Mouse (Mus musculus) G1E-ER4 (cell line): ENCODE results near the gene Mrps5. TPM values are rescaled to one million over a fixed set of nuclear protein-coding genes. Genes with fewer than 3 reads are reported as not detected.

Experiments
- GATA1 ChIP-seq: IDR thresholded peaks from one replicate; pipeline ENCODE4 v1.8.0; 2012; ENCODE audit warnings: low read length, inconsistent platforms
- polyA plus RNA-seq: library from polyadenylated mRNA; stranded (reverse); fragments of >175 nt; gene quantifications from 2 replicates; pipeline ENCODE4 v1.2.3, GENCODE M21; 2012

Gene Mrps5
- polyA plus RNA-seq, 1 experiment, result 228 TPM

DNA sequence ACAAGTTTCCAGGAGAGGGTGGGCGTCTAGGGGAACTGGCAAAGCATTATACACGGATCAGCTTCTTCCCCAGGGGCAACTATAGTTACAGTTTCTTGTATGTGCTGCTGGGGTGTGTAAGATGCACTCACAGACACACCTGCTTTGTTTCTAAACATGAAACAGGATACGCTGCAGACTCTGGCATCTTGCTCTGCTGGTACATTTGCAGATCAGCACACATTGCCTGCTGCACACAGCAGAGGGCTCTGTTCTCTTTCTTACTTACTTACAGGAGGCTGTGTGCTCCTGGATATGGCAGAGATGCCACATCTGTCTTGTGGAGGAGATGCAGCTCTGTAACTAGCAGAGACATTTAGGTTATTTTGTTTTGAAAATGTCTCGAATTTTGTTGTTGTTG lies 3.8 kb downstream of the Mrps5 start:
- TF ChIP-seq GATA1, result no peak

DNA sequence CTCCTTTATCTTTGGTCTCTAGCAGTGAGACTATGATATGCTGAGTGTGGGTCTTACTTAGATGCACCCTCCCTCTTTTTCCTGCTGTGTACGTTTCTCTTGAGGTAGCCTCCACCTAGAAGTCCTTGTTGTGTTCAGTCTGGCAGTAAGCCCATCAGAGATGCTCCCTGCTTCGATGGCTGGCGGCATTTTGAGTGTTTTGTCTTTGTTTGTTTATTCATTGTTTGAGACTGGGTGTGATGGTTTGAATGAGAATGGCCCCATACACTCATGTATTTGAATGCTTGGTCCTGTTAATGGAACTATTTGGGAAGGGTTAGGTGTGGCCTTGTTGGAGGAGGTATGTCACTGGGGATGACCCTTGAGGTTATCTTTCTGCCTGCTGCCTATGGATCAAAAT lies 18.2 kb downstream of the Mrps5 start:
- TF ChIP-seq GATA1, result no peak

DNA sequence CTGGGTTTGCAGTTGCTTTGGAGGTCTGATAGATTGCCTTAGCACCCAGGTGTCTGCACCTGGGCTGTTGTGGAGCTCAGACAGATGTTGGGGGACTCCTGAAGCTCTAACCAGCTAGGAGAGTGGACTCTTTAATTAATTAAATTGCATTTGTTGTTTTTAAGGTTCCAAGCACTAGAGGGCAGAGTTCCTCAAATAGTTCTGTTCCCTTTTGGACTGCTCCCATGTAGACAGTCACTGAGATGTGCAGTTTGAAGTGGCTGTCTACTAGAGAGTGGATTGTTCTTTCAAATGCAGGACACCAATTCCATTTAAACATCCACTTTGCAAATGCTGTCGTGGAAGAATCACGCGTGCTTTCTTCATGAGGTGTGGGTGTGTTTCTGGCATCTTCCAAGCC lies 21.2 kb downstream of the Mrps5 start:
- no peak for TF ChIP-seq GATA1

DNA sequence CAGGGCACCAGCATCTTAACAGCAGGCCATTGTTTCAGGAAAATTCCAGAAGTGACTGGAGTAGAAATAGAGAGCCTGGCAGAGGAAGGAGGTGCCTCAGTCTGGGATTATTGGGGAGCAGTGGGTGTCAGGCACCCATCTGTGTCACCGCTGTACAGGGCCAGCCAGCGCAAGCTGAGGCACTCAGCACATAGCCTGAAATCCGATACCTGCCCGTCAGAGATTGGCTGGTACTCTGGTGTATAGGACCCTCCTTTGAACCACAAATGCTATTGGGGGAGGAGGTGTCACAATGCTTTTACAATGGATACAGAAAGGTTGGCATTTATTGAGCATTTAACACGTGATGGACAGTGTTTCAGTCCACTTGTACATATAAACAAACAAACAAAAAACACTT lies 22.0 kb downstream of the Mrps5 start:
- TF ChIP-seq GATA1, result no peak

DNA sequence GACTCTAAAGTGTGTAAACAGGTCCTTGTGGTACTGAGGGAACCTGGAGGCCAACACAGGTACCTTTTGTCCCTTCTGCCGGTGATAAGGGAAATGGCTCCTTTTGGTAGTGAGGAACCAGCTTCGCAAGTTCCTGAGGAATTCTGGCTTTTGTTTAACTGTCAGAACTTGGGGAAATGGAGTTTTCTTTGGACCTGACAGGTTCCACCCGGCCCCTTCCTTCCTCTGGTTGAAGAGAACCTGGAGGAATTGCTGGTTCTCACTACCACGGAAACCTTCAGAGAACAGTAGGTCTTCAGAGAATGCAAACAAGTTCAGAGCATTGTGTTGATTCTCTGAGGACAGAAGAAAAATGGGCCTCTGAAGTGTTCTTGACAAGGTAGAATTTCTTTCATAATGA lies 24.4 kb downstream of the Mrps5 start:
- TF ChIP-seq GATA1, result no peak

DNA sequence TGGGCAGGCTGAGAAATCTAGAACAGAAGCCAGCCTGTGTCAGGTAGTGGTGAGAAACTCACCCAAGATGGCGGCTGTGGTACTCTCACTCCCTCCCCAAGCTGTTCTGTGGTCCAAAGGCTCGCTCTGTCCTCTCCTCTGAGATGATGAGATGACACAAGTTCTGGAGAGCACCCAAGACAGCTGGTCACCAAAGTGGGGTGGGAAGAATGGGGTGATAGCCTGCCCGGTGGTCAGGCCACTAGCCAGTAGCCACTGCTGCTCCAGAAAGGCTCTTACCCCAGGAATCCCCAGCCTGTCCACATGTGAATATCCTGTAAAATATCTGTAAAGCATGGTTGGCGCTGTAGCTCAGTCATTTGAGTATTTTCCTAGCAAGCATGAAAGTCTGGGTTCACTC lies 25.3 kb downstream of the Mrps5 start:
- TF ChIP-seq GATA1, result no peak

DNA sequence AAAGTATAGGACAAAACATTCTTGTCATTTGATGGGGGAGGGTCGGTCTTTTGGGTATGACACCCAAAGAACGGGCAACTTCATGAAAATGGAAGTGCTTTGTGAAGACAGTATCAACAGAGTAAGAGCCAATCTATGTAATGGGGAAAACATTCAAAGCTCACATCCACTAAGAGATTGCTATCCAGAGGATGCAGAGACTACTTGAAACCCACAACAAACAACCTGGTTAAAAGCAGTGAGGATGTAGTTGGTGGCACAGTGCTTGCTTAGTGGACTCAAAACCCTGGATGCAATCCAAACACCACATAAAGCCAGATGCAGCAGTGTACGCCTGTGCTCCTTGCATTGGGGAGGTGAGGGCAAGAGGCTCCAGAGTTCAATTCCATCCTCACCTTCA lies 32.3 kb downstream of the Mrps5 start:
- TF ChIP-seq GATA1, result no peak

DNA sequence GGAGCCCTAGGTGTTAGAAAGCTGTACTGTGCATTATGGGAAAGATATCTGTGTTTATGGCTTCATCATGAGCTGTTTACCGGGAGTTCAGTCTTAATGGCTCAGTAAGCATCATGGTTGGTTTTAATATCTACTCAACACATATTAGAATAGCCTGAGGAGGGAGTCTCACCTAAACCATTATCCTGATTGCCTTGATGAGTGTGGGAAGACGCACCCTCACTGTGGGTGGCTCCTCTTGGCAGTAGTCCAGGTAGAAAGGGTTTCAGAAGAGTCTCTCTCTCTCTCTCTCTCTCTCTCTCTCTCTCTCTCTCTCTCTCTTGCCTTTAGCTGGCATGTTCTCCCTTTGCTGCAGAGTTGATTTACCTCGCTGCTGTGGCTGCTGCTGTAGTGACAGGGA lies 35.0 kb downstream of the Mrps5 start:
- no peak for TF ChIP-seq GATA1

DNA sequence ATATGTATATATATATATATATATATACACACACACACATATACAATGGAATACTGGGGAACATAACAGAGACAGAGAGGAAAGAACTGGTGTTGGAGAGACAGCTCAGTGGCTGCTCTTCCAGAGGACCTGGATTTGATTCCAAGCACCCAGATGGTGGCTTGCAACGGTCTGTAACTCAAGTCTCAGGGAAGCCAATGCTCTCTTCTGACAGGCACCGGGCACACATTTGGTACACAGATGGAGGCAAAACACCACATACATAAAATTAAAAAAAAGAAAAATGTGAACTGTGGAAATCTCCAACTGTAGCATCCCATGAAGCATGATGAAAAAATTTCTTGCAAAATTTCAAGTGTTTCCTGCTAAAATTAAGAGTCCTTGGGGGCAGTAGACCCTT lies 37.8 kb downstream of the Mrps5 start:
- no peak for TF ChIP-seq GATA1

DNA sequence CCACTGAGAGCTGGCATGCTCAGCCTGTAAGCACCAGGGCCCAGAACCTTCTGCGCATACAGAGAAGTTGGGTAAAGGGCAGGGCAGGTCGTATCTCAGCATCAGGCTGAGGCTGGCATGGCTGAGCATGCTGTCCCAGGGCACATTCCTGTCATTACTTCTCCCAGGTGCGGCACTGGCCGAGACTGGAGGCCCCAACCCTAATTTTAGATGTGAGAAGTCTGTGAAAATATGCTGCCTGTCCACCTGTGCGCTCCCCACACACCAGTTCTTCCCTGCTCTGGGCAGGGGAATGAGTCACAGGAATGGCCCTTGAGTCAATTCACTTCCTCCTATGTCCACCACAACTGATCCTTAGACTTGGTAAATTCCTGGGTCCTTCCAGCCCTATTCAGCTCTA lies 38.6 kb downstream of the Mrps5 start:
- no peak for TF ChIP-seq GATA1

DNA sequence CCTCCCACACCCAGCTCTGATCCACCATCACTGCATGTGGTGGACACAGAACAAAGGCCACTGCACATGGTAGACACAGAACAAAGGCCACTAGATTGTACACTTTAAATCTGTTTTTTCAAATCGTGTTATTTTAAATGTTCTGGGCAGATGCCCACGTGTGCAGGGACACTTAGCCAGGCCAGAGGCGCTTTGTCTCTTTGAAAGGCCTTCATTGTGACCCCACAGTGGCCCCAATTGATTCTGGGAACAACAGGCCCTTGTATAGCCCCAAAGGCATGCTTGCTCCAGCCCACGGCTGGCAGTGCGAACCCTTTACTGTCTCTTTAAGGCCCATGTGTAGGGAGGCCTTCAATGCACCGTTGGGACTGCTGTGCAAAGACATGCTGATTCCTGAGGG lies 40.3 kb downstream of the Mrps5 start:
- no peak for TF ChIP-seq GATA1

DNA sequence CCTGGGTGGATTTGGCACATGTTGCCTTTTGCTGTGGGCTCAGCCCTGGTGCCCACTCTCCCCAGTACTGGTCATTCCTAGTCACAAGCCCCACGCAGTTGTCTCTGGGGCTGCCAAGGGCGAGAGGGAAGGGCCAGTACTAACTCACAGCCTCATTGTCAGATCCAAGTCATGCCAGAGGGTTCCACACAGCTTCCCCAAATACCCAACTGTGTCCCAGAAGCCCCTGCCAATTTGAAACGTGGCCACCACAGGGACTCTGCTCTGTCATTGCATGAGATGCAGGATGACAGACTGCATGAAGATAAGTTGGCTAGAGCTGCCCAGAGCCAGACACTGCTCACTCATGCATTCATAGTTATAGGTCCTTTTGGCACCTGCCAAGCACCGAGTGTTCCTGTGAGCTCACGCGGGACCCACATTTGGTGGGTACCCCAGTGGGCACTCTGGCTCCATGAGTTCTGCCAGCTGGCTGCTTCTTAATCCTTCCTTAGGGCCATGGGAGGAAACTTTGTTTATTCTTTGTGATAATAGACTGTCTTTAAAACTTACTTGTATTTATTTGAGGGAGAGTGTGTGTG lies 41.1 kb downstream of the Mrps5 start:
- no peak for TF ChIP-seq GATA1

DNA sequence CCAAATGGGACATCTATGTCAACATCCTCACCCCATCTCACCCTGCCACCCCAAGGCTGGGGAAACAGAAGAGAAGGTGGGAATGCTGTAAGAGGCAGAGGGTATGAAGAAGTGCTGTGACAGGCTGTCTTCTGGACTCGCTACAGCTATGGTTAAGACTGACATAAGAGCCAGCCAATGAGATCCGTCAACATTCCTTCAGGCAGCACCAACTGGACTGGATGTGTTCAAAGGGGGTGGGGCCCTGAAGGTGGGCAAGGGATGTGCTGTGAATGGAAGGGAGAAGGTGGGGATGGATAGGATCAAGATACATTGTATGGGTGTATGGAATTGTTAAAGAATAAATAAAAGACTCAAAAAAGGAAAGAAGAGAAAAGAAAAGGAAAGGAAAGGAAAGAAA lies 45.6 kb downstream of the Mrps5 start:
- no peak for TF ChIP-seq GATA1

DNA sequence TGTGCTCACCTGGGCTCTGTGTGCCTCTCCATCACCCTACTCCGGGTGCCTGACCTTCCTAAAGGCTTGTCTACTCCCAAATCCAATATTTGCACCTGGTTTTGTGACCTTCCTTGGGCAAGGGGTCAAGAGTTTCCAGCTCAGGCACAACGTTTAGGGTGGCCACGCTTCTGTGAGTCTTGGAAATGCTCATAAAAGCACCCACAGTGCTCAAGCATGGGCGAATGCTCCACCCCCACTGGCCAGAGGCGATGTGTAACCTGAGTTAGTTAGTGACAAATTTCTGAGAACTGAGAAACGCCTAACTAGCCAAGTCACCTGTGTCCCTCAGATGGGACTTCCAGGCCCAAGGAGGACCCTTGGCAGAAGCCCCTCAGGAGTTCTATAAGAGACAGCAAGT lies 48.6 kb downstream of the Mrps5 start:
- no peak for TF ChIP-seq GATA1

DNA sequence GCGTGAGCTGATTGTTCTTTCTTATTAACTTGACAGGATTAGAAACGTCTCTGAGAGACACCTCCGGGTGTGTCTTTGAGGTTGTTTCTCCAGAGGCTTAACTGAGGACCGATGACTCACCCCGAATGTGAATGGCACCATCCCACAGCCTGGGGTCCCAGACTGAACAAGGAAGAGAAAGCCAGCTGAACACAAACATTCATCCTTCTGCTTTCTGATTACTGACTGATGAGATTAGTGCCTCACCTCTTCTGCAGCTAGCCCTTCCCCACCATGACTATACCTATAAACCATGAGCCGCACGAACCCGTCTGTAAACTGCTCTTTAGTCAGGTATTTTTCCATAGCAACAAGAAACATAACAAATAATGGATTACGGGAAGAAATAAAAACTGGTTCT lies 52.0 kb downstream of the Mrps5 start:
- TF ChIP-seq GATA1, result no peak

DNA sequence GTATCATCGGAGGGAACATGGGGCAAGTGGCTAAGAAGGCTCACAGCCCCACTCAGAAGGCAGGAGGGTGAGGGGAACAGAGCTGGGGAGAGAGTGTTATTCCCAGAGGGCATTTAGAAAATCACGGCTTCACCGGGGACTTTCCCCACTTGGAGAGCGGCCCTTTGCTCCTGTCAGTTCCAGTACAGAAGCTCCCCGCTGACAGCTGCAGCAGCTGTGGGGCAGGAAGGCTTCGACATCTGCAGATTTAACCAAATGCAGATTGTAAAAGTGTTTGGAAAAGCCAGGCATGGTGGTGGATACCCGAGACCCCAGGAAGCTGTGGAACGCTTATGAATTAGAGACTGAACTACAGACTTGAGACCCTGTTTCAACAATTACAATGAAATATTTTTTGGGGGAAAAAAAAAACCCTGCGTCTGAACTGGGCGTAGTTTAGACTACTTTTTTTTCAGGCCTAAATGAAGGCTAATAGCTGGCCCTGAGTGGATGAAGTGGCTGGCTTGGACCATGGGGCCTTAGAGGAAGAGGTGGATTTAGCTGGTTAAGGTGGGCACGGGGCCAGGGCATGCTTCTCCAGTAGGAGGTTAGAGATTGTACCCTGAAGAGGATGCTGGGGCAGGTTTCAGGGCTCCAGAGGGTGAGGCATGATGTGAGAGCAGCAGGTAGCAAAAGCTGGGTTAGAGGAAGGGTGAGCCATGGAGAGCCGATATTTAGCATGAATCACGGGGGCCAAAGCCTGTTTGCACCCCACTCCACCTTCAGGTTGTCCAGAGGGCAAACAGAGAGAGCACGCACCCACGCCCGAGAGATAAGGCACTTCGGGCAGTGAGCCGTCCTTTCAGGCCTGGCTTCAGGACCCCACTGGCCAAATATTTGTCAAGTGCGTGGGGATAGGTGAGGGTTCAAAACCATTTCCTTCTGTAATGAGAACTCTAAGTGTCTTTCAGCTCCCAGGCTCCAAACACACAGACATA lies 57.0 kb downstream of the Mrps5 start:
- no peak for TF ChIP-seq GATA1

DNA sequence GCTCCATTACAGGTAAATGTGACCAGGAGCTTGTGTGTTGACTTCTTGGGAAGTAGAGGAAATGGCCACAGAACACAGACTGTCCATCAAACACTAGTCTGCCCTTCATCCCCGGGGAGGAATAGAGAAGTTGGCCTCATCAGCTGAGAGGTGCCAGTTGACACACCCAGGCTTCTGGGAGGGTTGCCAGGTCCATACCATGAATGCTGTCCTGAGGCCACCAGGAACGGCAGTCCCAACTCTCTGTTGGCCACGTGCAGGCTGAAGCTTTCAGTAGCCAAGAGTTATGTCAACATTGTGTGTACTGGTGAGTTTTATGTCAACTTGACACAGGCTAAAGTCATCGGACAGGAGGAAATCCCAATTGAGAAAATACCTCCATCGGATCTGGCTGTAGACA lies 59.9 kb downstream of the Mrps5 start:
- no peak for TF ChIP-seq GATA1

DNA sequence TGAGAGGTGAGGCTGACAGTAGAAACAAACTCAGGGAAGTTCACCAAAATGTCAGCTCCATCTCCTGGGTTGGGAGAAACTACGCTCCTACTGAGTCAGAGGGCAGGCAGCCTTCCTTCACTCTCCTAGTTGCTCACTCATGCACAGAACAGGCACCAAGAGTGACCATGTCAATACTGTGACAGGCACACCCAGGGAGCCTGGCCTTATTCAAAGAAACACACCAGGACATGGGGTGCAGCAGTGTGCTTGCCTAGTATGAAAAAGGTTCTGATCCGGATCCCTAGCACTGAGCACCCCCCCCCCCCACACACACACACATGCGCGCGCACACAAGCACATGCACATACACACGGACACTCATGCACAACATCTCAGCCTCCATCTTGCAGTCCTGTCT lies 61.1 kb downstream of the Mrps5 start:
- TF ChIP-seq GATA1, result no peak
